Mouse (Mus musculus) gastrocnemius, adult 18-20 months (tissue): Measurements from ENCODE around the gene Rhox3g. TPM values are rescaled to one million over a fixed set of nuclear protein-coding genes. Genes with fewer than 3 reads are reported as not detected.
"Not testable (repeated sequence)": the region's sequence is repeated elsewhere in the genome, so short reads cannot be mapped to it uniquely, and the experiment has no call there.

Source experiments
- DNase-seq: peaks from one replicate; pipeline ENCODE4 v3.0.0; 2021; ENCODE audit warnings: low spot score
- long read RNA-seq, 2 experiments: library from polyadenylated mRNA; stranded (forward); transcript quantifications; one replicate each; pipeline ENCODE4 v2.0.0; 2021
- total RNA-seq, 2 experiments: library from RNA; stranded (reverse); gene quantifications; 2 replicates each; pipeline ENCODE4 v1.2.3; 2021

The Rhox3g gene
- not detected for total RNA-seq
- long read RNA-seq, experiment 1, result 0 reads
- long read RNA-seq, experiment 2, result 0 reads

GRCm38 (mm10) chrX:37628512-37628911, at the start of gene Rhox3g:
Gene Rhox3g, minus strand, starts transcription at chrX:37628612.
- not testable (repeated sequence) for DNase-seq

GRCm38 (mm10) chrX:37673177-37673576, 44.8 kb upstream of the Rhox3g start, which contains the start of gene Rhox2h:
Gene Rhox2h, minus strand, starts transcription at chrX:37673277.
- not testable (repeated sequence) for DNase-seq

- DNase-seq, result not testable (repeated sequence)
Measured at GRCm38 (mm10) chrX:37668664-37669063, 40.3 kb upstream of the Rhox3g start, which contains the start of gene Rhox3h. Gene Rhox3h, minus strand, starts transcription at chrX:37668764.

- not testable (repeated sequence) for DNase-seq
Measured at GRCm38 (mm10) chrX:37651227-37651626, 22.8 kb upstream of the Rhox3g start, which contains the start of gene Rhox4g. Gene Rhox4g, minus strand, starts transcription at chrX:37651327.

DNA sequence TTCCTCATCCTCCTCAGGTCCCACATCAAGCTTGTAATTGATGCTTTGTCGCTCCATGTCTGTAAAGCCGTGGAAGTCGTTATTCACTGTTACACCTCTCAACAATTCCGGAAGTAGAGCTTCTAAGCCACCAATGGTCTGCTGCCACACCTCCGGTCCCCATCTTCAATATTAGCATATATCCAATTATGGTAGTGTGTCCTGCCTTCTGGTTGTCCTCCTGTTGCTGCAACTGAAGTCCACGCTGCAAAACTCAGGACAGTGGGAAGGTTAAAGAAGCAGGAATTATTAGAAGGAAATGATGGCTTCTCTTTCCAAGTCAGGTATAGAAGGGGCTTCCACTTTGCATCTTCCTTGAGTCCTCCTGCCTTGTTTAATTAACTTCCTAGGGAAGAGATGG, 15.0 kb upstream of the Rhox3g start, which contains the start of gene Rhox2g:
Gene Rhox2g (minus strand): TSS at position 101 of the 400 bp plus-strand sequence.
- DNase-seq, result not testable (repeated sequence)

- not testable (repeated sequence) for DNase-seq
Measured at GRCm38 (mm10) chrX:37607604-37608003, 20.8 kb downstream of the Rhox3g start, which contains the start of gene Rhox4f. Gene Rhox4f, minus strand, starts transcription at chrX:37607704.

GRCm38 (mm10) chrX:37580692-37581091, 47.7 kb downstream of the Rhox3g start, which contains the start of gene Rhox3f:
Gene Rhox3f, plus strand, starts transcription at chrX:37580992.
- DNase-seq, result not testable (repeated sequence)

Other genes with a start within 250 kb of the Rhox3g start
- not detected for gene Rhox3a2, start 248.6 kb downstream of the Rhox3g start, total RNA-seq
- not detected for gene Rhox4a2, start 237.8 kb downstream of the Rhox3g start, total RNA-seq
- not detected for gene Rhox2b, start 216.5 kb downstream of the Rhox3g start, total RNA-seq
- not detected for gene Rhox4b, start 196.1 kb downstream of the Rhox3g start, total RNA-seq
- gene Rhox2c, start 174.9 kb downstream of the Rhox3g start, total RNA-seq, result not detected
- gene Rhox3c, start 170.0 kb downstream of the Rhox3g start, total RNA-seq, result not detected
- gene Rhox4c, start 148.3 kb downstream of the Rhox3g start, total RNA-seq, result not detected
- not detected for gene Rhox2d, start 135.2 kb downstream of the Rhox3g start, total RNA-seq
- not detected for gene Rhox4d, start 114.3 kb downstream of the Rhox3g start, total RNA-seq
- not detected for gene Rhox2e, start 98.2 kb downstream of the Rhox3g start, total RNA-seq
- not detected for gene Rhox3e, start 86.6 kb downstream of the Rhox3g start, total RNA-seq
- not detected for gene Rhox4e, start 71.2 kb downstream of the Rhox3g start, total RNA-seq
- not detected for gene Rhox2f, start 57.2 kb downstream of the Rhox3g start, total RNA-seq
- gene Rhox3f, start 47.6 kb downstream of the Rhox3g start, total RNA-seq, result not detected
- not detected for gene Rhox4f, start 20.9 kb downstream of the Rhox3g start, total RNA-seq
- gene Rhox2g, start 14.9 kb upstream of the Rhox3g start, total RNA-seq, result not detected
- not detected for gene Rhox4g, start 22.7 kb upstream of the Rhox3g start, total RNA-seq
- not detected for gene Rhox3h, start 40.2 kb upstream of the Rhox3g start, total RNA-seq
- gene Rhox2h, start 44.7 kb upstream of the Rhox3g start, total RNA-seq, result not detected
- gene Rhox5, start 176.2 kb upstream of the Rhox3g start, total RNA-seq, result not detected
- gene Rhox6, start 198.3 kb upstream of the Rhox3g start, total RNA-seq, result not detected
- not detected for gene Rhox7a, start 203.1 kb upstream of the Rhox3g start, total RNA-seq